Mouse (Mus musculus): ENCODE measurements around the gene Gm20388.
A peak's percentile ranks its signal among the peaks of the same experiment; 100 is the strongest.
"Not testable (repeated sequence)": the region's sequence is repeated elsewhere in the genome, so short reads cannot be mapped to it uniquely, and the experiment has no call there.

Gene Gm20388

GRCm38 (mm10) chr8:123411246-123411645 lies 3500.6 kb downstream of the Gm20388 start, which contains the start of gene Tubb3:
Gene Tubb3, plus strand, starts transcription at chr8:123411424.
- peak; percentile 99 for DNase-seq (ENCODE audit: low read depth, low spot score)

GRCm38 (mm10) chr8:123411781-123412327 lies 3501.2 kb downstream of the Gm20388 start:
- peak; percentile 62 for DNase-seq (ENCODE audit: low read depth, low spot score)

GRCm38 (mm10) chr8:123412560-123413170 lies 3502.0 kb downstream of the Gm20388 start:
- DNase-seq (ENCODE audit: low read depth, low spot score): peak; percentile 96

GRCm38 (mm10) chr8:123414255-123414654 lies 3503.6 kb downstream of the Gm20388 start:
- no peak for DNase-seq (ENCODE audit: low read depth, low spot score)

GRCm38 (mm10) chr8:123414997-123415696 lies 3504.5 kb downstream of the Gm20388 start:
- DNase-seq (ENCODE audit: low read depth, low spot score): not testable (repeated sequence)

GRCm38 (mm10) chr8:123415967-123416943 lies 3505.6 kb downstream of the Gm20388 start:
- peak; percentile 80 for DNase-seq (ENCODE audit: low read depth, low spot score)

DNA sequence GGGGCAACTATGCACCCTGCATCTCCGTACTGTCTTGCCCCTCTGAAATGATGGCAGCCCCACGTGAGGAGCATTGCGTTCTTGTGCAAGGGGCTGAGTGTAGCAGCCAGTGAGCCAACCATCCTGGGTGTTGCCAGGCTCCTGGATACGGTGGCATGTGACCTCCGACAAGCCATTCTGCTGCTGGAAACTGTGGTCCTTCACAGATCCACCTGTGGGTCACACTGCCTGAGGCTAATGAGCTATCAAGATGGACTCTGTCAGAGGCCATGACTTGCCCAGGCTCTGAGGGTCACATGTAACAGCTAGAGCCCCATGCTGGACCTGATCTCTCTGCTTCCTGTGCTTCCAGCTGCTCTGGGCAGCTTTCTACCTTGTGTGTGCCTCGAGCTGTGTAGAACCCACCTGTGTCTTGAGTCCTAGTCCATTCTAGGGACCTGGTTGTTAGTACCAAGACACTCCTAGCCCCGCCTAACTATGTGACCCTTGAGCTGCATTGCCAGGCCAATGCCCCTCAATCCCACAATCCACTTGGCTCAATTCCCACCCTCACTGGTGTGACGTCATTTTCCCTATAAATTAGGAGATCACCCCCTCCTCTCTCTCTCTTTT lies 3506.4 kb downstream of the Gm20388 start:
- no peak for DNase-seq (ENCODE audit: low read depth, low spot score)

DNA sequence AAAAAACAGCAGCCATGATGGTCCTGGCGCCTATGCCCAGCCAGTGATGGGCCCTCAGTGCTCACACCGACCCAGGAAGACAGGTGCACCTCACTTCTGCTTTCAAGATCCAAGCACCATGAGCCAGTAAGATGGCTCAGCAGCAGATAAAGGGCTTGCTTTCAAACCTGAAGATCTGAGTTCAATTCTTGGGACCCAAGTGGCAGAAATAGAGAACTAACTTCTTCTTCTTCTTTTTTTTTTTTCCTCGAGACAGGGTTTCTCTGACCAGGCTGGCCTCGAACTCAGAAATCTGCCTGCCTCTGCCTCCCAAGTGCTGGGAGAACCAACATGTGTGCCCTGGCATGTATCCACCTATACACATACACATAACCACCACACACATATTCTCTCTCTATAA lies 3509.1 kb downstream of the Gm20388 start:
- DNase-seq (ENCODE audit: low read depth, low spot score): no peak

- DNase-seq (ENCODE audit: low read depth, low spot score): no peak
Observed at GRCm38 (mm10) chr8:123420525-123421281, 3510.1 kb downstream of the Gm20388 start.

GRCm38 (mm10) chr8:123421325-123421724 lies 3510.7 kb downstream of the Gm20388 start:
- DNase-seq (ENCODE audit: low read depth, low spot score): no peak

- DNase-seq (ENCODE audit: low read depth, low spot score): peak; percentile 93
Observed at GRCm38 (mm10) chr8:123422056-123422780, 3511.6 kb downstream of the Gm20388 start.

DNA sequence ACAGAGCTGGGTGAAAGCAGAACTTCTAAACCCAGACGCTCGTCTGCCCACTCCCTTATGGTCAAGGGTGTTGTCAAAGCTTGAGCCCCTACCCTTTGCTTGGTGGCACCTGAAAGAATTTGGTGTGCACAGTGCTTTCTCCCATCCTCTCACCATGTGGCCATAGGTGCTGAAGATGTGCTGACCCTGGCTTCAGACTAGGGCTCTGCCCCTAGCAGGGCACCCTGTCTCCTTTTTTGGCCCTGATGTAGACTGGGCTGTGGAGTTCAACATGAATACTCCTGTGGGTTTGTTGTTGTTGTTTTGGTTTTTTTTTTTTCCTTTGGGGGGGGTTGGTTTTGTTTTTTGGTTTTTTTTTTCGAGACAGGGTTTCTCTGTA lies 3512.1 kb downstream of the Gm20388 start:
- DNase-seq (ENCODE audit: low read depth, low spot score): no peak

DNA sequence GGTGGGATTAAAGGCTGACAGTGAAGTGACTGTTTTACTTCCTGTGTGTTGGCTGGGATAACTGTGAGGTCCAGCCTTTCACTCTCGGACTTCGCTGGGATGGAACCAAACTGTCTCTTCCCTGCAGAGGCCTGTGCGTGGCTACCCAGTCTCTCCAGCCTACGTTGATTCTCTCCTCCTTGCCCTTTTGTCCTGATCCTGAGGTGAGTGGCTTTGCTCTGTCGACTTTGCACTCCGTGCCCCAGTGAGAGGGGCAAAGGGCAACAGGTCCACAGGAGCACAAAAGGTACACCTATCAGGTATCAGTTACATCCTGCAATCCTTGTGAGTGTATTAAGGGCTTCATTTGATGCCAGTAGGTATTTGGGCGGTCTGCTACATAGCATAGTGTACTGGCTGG lies 3512.8 kb downstream of the Gm20388 start, which contains the start of gene Def8:
Gene Def8, plus strand, starts transcription at position 87 of the 400 bp plus-strand sequence.
- DNase-seq (ENCODE audit: low read depth, low spot score): no peak

DNA sequence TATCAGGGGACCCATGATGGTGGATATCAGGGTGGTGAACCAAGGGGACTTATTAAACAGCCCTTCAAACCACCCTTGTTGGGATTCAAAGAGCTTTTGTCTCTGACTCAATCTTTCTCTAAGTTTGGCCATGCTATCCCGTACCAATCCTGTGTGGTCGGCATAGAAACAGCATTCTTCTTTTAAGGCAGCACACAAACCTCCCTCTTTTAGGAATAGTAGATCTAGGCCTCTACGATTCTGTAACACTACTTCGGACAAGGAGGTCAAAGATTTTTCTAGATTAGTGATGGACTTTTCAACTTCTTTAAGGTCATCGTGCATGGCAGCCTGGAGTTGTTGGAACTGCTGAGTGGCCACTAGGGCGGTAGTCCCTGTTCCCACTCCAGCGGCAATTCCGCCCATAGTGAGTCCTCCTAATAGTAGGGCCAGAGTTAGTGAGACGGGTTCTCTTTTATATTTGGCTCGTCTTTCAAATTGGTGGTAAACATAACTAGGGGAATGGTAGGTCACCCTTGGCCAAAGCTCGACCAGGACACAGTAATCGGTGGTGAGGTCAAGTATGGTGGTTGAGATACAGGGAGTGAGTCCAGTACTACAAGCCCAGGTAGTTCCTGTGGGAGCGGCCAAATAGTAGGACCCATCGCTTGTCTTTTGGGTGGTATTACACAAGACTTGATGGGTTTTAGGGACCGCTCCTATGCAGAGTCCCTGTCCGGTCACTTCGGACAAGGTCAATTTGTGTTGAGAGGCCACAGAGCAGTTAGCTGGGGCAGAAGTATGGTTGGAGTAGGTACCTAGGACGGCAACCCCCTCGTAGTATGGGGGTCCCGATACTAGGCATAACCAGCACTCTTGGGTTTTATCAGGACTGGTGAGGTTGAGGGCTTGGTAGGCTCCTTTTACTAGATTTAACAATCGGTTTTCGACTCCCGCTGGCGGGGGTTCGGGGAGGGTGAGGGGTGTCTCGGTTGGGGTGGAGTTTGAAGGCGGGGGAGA lies 3516.2 kb downstream of the Gm20388 start:
- DNase-seq (ENCODE audit: low read depth, low spot score): no peak

DNA sequence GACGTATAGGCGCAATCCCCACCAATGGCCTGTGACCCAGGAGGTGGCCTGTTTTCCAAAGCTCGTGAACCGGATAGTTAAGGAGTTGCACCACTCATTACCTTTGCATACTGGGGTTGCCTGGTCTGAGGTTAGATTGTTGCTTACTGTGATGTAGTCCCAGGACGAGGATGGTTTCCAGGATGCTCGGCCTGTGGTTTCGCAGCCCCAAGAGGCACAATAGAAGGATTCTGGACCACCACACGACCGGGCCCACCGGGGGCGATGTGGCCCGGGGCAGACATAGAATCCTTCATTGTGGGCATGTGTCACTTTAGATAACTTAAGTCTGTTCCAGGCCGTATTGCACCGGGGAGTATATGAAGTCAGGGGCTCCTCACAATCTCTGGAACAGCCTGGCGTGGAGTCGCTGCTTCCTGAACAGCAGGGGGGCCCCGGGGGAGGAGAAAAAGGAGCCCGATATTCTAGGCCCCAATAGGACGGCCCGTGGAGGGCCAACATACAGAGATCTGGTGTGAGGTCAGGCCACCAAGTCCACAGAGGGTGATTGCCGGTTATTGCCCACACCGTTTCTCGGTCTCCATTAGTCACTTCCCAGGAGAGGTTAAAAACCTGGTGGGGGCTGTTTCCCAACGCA lies 3517.1 kb downstream of the Gm20388 start:
- no peak for DNase-seq (ENCODE audit: low read depth, low spot score)

GRCm38 (mm10) chr8:123428343-123428893 lies 3517.8 kb downstream of the Gm20388 start:
- no peak for DNase-seq (ENCODE audit: low read depth, low spot score)

DNA sequence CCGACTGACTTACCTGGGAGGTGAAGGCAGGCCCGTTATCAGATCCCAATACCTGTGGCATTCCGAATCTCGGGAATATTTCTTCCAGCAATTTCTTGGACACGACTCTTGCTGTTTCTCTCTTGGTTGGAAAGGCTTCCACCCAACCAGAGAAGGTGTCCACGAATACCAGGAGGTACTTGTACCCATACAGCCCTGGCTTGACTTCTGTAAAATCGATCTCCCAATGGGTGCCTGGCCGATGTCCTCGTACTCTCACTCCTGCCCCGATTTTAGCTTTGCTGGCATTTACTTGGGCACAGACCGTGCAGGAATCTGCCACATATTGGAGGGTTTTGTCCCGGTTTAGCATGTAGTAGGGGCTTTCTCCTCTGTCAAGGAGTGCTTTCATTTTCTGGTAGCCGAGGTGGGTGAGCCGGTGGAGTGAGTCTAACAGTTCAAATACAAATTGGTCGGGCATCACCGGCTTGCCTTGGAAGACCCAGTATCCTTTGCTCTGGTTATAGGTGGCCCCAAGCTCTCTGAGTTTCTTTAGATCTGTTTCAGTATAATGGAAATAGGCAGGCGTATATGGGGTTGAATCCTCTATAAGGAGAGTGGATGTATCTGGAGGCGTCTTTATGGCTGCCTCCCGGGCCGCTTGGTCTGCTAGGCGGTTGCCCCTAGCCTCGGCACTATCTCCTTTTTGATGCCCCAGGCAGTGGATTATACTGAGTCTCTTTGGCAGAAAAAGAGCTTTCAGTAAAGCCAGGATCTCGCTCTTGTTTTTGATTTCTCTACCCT lies 3518.5 kb downstream of the Gm20388 start:
- no peak for DNase-seq (ENCODE audit: low read depth, low spot score)
